Mouse (Mus musculus) kidney, adult 2 months (tissue): Measurements from ENCODE around the gene Egf. TPM values are rescaled to one million over a fixed set of nuclear protein-coding genes. Genes with fewer than 3 reads are reported as not detected.
"Not testable (repeated sequence)": the region's sequence is repeated elsewhere in the genome, so short reads cannot be mapped to it uniquely, and the experiment has no call there.

ENCODE experiments used
- DNase-seq: peaks from one replicate; pipeline ENCODE4 v3.0.0; 2021
- H3K27ac ChIP-seq: fragments of 200-500 bp; 2 replicates; pipeline ENCODE4 v1.5.1; 2012; ENCODE audit warnings: low read depth, low read length, control low read depth, inconsistent platforms; ENCODE audit not compliant: insufficient read depth
- H3K27me3 ChIP-seq: fragments of 200-500 bp; replicated peaks from 2 replicates; pipeline ENCODE4 v1.6.1; 2012; ENCODE audit warnings: mild to moderate bottlenecking, moderate library complexity, low read length, inconsistent platforms; ENCODE audit not compliant: control insufficient read depth, insufficient read depth
- H3K36me3 ChIP-seq: fragments of 200-500 bp; 2 replicates; pipeline ENCODE4 v1.6.1; 2012; ENCODE audit warnings: mild to moderate bottlenecking, moderate library complexity, low read length, inconsistent platforms; ENCODE audit not compliant: control insufficient read depth, insufficient read depth
- H3K4me1 ChIP-seq: fragments of 200-500 bp; 2 replicates; pipeline ENCODE4 v1.6.1; 2011; ENCODE audit warnings: low read length; ENCODE audit not compliant: control insufficient read depth, insufficient read depth
- H3K4me3 ChIP-seq: fragments of 200-500 bp; 2 replicates; pipeline ENCODE4 v1.5.1; 2011; ENCODE audit warnings: mild to moderate bottlenecking, low read depth, low read length, control low read depth; ENCODE audit not compliant: insufficient read depth
- CTCF ChIP-seq: fragments of 200-500 bp; conservative IDR thresholded peaks from 2 replicates; pipeline ENCODE4 v1.5.1; 2011; ENCODE audit warnings: low read depth, mild to moderate bottlenecking, control low read depth, low read length, moderate library complexity, mixed read lengths; ENCODE audit not compliant: insufficient read depth, insufficient read length
- POLR2A ChIP-seq: fragments of 200-500 bp; IDR thresholded peaks from one replicate; pipeline ENCODE4 v1.6.1; 2011; ENCODE audit warnings: low read depth, low read length, control low read depth
- WGBS: fragments of 180-500 bp; shearing (Covaris S2); methylation state at CpG from one replicate; pipeline ENCODE4 v1.1.7; 2018; 5-methylcytosine and 5-hydroxymethylcytosine counted together
- polyA plus RNA-seq: library from polyadenylated mRNA; depleted of rRNA; stranded (reverse); fragments of >200 nt; gene quantifications from 2 replicates; pipeline ENCODE4 v1.2.3, GENCODE M21; 2012

Gene Egf
- polyA plus RNA-seq, 1 experiment = 917 TPM

- Histone ChIP-seq H3K4me3 (no peak overlapping the region), H3K27me3 (no peaks in the 10 kb centered on the region), H3K4me1 (no peaks in the 10 kb centered on the region), H3K27ac (no peak overlapping the region), H3K36me3 (no peaks in the 10 kb centered on the region)
- no peak for DNase-seq
- TF ChIP-seq POLR2A (no peak), CTCF (no peak)
- 45% methylated on average over 10 of the region's 10 CpGs for WGBS
Observed at GRCm38 (mm10) chr3:129781435-129781834, 26.3 kb upstream of the Egf start.

- H3K4me1 ChIP-seq = peaks cover 7% of the 10 kb centered on the region
- TF ChIP-seq POLR2A = no peak
- no peak for TF ChIP-seq CTCF
- no peak overlapping the region for H3K27ac ChIP-seq
- DNase-seq = no peak
- H3K4me3 ChIP-seq = no peak overlapping the region
- no peaks in the 10 kb centered on the region for H3K27me3 ChIP-seq
- H3K36me3 ChIP-seq = no peaks in the 10 kb centered on the region
- 83% methylated on average over 6 of the region's 6 CpGs for WGBS
Observed at GRCm38 (mm10) chr3:129771210-129771609, 16.1 kb upstream of the Egf start.

DNA sequence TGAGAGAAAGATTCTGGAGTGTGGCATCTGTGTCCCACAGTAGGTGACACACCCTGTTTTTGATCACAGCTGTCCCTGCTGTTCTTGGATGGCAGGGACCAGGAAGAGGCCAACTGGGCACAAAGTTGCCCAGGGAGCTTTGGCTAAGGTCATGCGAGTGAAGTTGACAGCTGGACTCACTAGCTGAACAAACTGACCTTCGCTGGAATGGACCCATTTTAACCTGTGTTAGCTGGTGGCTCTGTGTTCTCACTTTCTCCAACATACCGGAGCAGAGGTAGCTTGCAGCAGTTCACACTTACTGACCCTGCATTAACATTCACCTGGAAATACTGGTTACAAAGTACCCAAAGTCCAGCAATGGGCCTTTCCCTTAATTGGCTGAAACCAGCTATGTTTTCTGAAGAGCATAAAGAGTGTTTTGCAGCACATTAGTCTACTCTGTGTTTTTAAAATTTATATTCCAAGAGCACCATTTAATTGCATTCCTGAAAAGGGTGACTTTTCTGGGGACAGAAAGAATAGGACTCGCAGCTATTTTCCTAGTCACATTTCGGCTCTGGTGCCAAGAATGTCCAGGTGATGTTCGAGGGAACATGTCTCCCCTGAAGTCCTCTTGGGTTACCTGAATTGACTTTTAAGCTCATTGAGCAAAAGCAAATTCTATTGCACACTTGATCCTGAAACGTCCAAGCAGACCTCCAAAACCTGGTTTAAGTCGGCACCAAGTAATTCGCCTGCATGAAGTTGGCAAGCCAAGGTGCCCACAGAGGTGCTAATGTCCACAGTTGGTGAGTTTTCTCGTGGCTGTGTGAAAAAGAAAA is 12.1 kb upstream of the Egf start:
- peak overlapping the region; percentile 89 for H3K27ac ChIP-seq
- no peak overlapping the region for H3K4me3 ChIP-seq
- peak; percentile 81 for DNase-seq
- no peak for TF ChIP-seq CTCF
- H3K4me1 ChIP-seq = peaks cover 7% of the 10 kb centered on the region
- H3K27me3 ChIP-seq = no peaks in the 10 kb centered on the region
- 67% methylated on average over 10 of the region's 10 CpGs for WGBS
- H3K36me3 ChIP-seq = no peaks in the 10 kb centered on the region

DNA sequence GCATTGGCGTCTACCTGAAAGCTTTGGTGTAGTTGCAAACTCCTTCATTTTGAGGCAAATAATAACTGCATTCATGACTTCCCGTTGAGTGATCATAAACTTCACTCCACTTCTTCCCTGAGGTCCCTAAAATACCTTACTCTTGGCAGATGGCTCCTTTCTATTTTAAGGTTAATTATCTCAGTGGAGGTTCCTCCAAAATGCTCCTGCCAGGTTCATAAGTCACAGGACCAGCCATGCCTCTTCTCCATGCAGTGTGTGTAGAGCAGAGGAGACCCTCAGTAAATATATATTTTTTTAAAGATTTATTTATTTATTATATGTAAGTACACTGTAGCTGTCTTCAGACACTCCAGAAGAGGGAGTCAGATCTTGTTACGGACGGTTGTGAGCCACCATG is 11.0 kb upstream of the Egf start:
- no peaks in the 10 kb centered on the region for H3K36me3 ChIP-seq
- H3K4me3 ChIP-seq = no peak overlapping the region
- no peak for TF ChIP-seq POLR2A
- TF ChIP-seq CTCF = no peak
- no peaks in the 10 kb centered on the region for H3K27me3 ChIP-seq
- no peak for DNase-seq
- WGBS = 84% methylated on average over 4 of the region's 4 CpGs
- peaks cover 7% of the 10 kb centered on the region for H3K4me1 ChIP-seq
- H3K27ac ChIP-seq = peak overlapping the region; percentile 31; the same call in 1 of the 2 replicates

DNA sequence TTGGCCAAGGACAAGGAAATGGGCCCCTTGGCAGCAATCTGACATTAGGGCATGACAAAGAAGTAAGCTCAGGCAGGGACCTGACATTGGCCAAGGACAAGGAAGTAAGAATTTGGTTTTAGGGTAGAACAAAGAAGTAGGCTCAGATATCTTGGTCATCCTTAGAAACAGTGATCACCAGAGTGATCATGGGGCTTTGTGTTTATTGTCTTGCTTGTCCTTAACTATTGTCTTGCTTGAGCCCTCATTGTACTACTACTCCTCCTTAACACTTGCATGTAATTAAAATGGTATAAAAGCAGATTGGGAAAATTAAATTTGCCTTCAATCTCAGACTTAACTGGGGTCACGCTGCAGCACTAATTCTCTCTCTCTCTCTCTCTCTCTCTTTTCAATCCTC is 2.5 kb upstream of the Egf start:
- H3K27ac ChIP-seq, H3K36me3 ChIP-seq, H3K4me3 ChIP-seq, H3K27me3 ChIP-seq, H3K4me1 ChIP-seq, DNase-seq: not testable (repeated sequence)
- WGBS = 100% methylated on average over 1 of the region's 1 CpGs

DNA sequence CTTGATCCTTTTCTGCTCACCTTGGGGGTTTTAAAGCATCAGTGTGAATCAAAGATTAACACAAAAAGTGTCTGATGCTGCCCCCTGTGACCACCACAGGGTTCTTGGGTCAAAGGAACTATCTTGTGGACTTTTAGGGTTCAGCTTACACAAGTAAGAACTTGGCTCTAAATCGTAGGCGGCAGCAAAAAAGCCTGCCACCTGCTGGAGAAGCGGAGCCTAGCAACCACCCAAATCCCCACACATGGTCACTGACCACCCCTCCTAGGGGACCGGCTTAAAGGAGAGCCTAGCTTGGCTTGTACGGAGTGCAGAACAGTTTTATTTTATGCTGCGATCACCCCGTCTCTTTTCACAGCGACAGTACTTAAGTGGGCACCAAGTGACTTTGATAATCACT is 10.3 kb downstream of the Egf start:
- Histone ChIP-seq H3K4me1 (no peaks in the 10 kb centered on the region), H3K4me3 (no peak overlapping the region; the same call in 1 of the 2 replicates), H3K27me3 (no peaks in the 10 kb centered on the region), H3K27ac (no peak overlapping the region), H3K36me3 (no peaks in the 10 kb centered on the region)
- DNase-seq = peak; percentile 54
- TF ChIP-seq POLR2A (no peak), CTCF (peak; percentile 66)
- WGBS = 50% methylated on average over 8 of the region's 8 CpGs

DNA sequence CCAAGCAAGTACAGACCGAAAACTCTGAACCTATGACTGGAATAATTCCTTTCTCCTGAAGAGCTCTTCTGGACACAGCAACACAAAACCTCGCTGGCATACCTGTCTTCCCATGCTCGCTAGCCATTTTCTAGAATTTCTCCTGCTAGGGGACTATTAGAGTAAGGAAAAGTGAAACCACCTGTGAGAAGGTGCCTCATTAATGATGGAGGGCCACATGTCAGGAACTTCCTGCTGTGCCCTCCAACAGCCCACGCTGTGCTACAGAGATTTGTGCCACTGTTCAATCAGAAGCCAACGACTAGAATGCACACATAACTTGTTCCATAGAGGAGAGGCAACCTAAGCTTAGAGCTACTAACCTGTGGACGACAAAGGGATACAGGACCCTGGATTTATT is 12.3 kb downstream of the Egf start:
- Histone ChIP-seq H3K4me3 (no peak overlapping the region), H3K36me3 (0 out of 2 replicates have a peak, but pooled peaks cover 1% of the 10 kb centered on the region), H3K27ac (no peak overlapping the region), H3K27me3 (no peaks in the 10 kb centered on the region), H3K4me1 (no peaks in the 10 kb centered on the region)
- no peak for DNase-seq
- 76% methylated on average over 6 of the region's 6 CpGs for WGBS
- no peak for TF ChIP-seq POLR2A
- no peak for TF ChIP-seq CTCF
